In the genomic region with DNA sequence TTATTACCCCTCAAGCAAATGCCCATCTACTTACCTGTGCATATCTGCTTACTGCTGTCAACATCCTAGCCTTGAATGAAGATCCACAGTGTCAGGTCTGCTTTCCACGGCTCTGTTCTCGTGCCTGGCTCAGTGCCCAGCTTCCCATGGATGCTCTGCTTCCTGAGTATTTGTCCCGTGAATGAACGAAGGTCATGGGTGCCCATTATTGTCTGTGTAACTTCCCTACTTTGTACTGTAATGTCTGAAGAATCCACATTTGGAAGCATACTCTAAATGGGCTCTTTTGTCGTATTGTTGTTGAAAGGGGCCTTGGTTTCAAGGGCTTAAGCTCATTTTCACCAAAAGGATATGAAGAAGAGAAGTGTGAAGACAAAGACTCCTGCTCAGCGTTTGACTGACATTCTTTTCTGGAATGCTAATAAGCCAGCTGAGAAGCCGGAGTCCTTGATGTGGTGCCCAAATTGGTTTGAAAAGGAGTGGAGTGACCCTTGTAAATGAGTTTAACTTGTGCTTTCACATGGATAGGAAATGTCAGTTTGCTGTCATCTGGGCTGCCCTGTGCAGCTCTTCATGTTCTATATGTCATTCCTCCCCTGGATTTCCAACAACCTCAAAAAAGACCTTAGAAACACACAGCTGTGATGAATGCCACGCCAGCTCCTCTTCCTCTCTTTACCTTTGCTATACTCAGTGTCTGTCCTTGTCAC, we compare ENCODE assay signal across 16 mouse cellular contexts.
A peak's percentile ranks its signal among the peaks of the same experiment; 100 is the strongest.
DNase-seq lines count a peak whose midpoint lies in the region; ATAC-seq and TF ChIP-seq lines count a peak whose summit lies in the region.
"Had no signal": no experiment of that assay in that cellular context is flagged by ENCODE, and none has a peak within 500 bp of the region (broad histone marks: within the 10 kb centered on the region; RNA-seq: fewer than 3 reads in every experiment).

No protein-coding gene starts in this region.

- no peak for TF ChIP-seq POLR2A in brain, embryonic 14.5 days (IDR thresholded peaks at IDR 0.05; ENCODE audit: borderline replicate concordance, extremely low read depth, insufficient read depth, insufficient read length, poor library complexity, severe bottlenecking)

- no peak for DNase-seq in forebrain, embryonic 10.5 days (ENCODE audit: extremely low spot score, low spot score)
- DNase-seq in Muller cell, postnatal 12 days (ENCODE audit: inconsistent ontology term): peak; percentile 91
- DNase-seq in brain, embryonic 14.5 days (ENCODE audit: low read depth): peak; percentile 76
- DNase-seq in hindbrain, postnatal 0 days (ENCODE audit: low spot score): peak; percentile 23
- DNase-seq in layer of hippocampus, adult 9-10 months (ENCODE audit: low spot score): no peak
- no peak for DNase-seq in lung, postnatal 4 days
- no peak for DNase-seq in right cerebral cortex, postnatal 25 days
- DNase-seq: adrenal gland, adult 2 months; cerebellum, adult 11-12 months; gastrocnemius, postnatal 10 days; kidney, adult 8-10 months; liver, postnatal 0 days; lung, postnatal 14 days had no signal

- ATAC-seq in forebrain, embryonic 12.5 days (ENCODE audit: low FRiP score): peak; percentile 51
- ATAC-seq in hindbrain, postnatal 0 days: peak; percentile 40
- ATAC-seq: inflammation-experienced regulatory T-cells, adult 6 months; liver, postnatal 0 days had no signal

- H3K9ac ChIP-seq in forebrain, embryonic 12.5 days: no peak overlapping the region
- no peak overlapping the region for H3K9ac ChIP-seq in hindbrain, postnatal 0 days (replicated peaks; ENCODE audit: low read length)
- H3K9ac ChIP-seq: limb, embryonic 15.5 days; liver, postnatal 0 days had no signal

- no peaks in the 10 kb centered on the region for H3K36me3 ChIP-seq in forebrain, embryonic 12.5 days (replicated peaks)
- H3K36me3 ChIP-seq in forebrain, embryonic 10.5 days (replicated peaks): no peaks in the 10 kb centered on the region
- no peaks in the 10 kb centered on the region for H3K36me3 ChIP-seq in hindbrain, postnatal 0 days (ENCODE audit: insufficient read depth, low read length)
- H3K36me3 ChIP-seq: limb, embryonic 15.5 days had no signal

- peaks cover 12% of the 10 kb centered on the region; the same call in 1 of the 2 replicates for H3K27me3 ChIP-seq in forebrain, embryonic 12.5 days
- peaks cover 43% of the 10 kb centered on the region for H3K27me3 ChIP-seq in forebrain, embryonic 10.5 days (ENCODE audit: poor library complexity, severe bottlenecking)
- no peaks in the 10 kb centered on the region for H3K27me3 ChIP-seq in hindbrain, postnatal 0 days (ENCODE audit: insufficient read depth, low read length)
- H3K27me3 ChIP-seq: limb, embryonic 15.5 days had no signal

- no peak for TF ChIP-seq CTCF in brain, embryonic 14.5 days (IDR thresholded peaks at IDR 0.05; ENCODE audit: borderline replicate concordance, extremely low read depth, insufficient read depth, insufficient read length)
- TF ChIP-seq CTCF in hindbrain, postnatal 0 days (IDR thresholded peaks at IDR 0.05; ENCODE audit: low read depth): no peak

- H3K9me3 ChIP-seq in forebrain, embryonic 12.5 days: no peaks in the 10 kb centered on the region
- H3K9me3 ChIP-seq in forebrain, embryonic 10.5 days: no peaks in the 10 kb centered on the region
- no peaks in the 10 kb centered on the region for H3K9me3 ChIP-seq in hindbrain, postnatal 0 days (ENCODE audit: low read length)
- H3K9me3 ChIP-seq: limb, embryonic 15.5 days had no signal

- WGBS in forebrain, embryonic 12.5 days: 16% methylated on average over 8 of the region's 8 CpGs
- WGBS in forebrain, embryonic 10.5 days: 33% methylated on average over 8 of the region's 8 CpGs
- WGBS in hindbrain, postnatal 0 days: 20% methylated on average over 8 of the region's 8 CpGs

- H3K4me2 ChIP-seq in forebrain, embryonic 12.5 days: no peak overlapping the region
- H3K4me2 ChIP-seq in hindbrain, postnatal 0 days (ENCODE audit: low read depth, low read length): no peak overlapping the region
- H3K4me2 ChIP-seq: limb, embryonic 15.5 days had no signal

- no peak overlapping the region for H3K27ac ChIP-seq in forebrain, embryonic 12.5 days
- no peak overlapping the region for H3K27ac ChIP-seq in forebrain, embryonic 10.5 days
- H3K27ac ChIP-seq in hindbrain, postnatal 0 days: no peak overlapping the region
- H3K27ac ChIP-seq: limb, embryonic 15.5 days had no signal

- peaks cover 30% of the 10 kb centered on the region for H3K4me1 ChIP-seq in forebrain, embryonic 12.5 days
- peaks cover 36% of the 10 kb centered on the region for H3K4me1 ChIP-seq in forebrain, embryonic 10.5 days
- H3K4me1 ChIP-seq in hindbrain, postnatal 0 days (ENCODE audit: insufficient read depth, low read length): no peaks in the 10 kb centered on the region
- H3K4me1 ChIP-seq: limb, embryonic 15.5 days had no signal

- H3K4me3 ChIP-seq in forebrain, embryonic 12.5 days (replicated peaks): no peak overlapping the region
- no peak overlapping the region for H3K4me3 ChIP-seq in forebrain, embryonic 10.5 days
- H3K4me3 ChIP-seq in hindbrain, postnatal 0 days (ENCODE audit: low read length): no peak overlapping the region
- H3K4me3 ChIP-seq: limb, embryonic 15.5 days had no signal

Comparison
In these comparisons a context has a peak if more than half of its experiments do, and no peak if none do; other contexts are left out.
1. DNase-seq: peak in Muller cell, postnatal 12 days (single experiment), brain, embryonic 14.5 days (single experiment) and hindbrain, postnatal 0 days (single experiment); none in forebrain, embryonic 10.5 days (single experiment), layer of hippocampus, adult 9-10 months (single experiment), lung, postnatal 4 days (0 of 2) and right cerebral cortex, postnatal 25 days (single experiment).